Mouse (Mus musculus) G1E-ER4 (cell line): ENCODE results near the gene 1110051M20Rik. TPM values are rescaled to one million over a fixed set of nuclear protein-coding genes. Genes with fewer than 3 reads are reported as not detected.

ENCODE experiments used
- GATA1 ChIP-seq: IDR thresholded peaks from one replicate; pipeline ENCODE4 v1.8.0; 2012; ENCODE audit warnings: low read length, inconsistent platforms
- polyA plus RNA-seq: library from polyadenylated mRNA; stranded (reverse); fragments of >175 nt; gene quantifications from 2 replicates; pipeline ENCODE4 v1.2.3, GENCODE M21; 2012

1110051M20Rik gene
- polyA plus RNA-seq, 1 experiment, result 0.08 TPM

GRCm38 (mm10) chr2:91256256-91257125 lies 188.0 kb downstream of the 1110051M20Rik start:
- TF ChIP-seq GATA1, result no peak

- TF ChIP-seq GATA1, result no peak
Measured at GRCm38 (mm10) chr2:91255661-91256150, 188.8 kb downstream of the 1110051M20Rik start, which contains the start of gene Pacsin3. TSS of gene Pacsin3 (plus strand) at chr2:91255954.

GRCm38 (mm10) chr2:91254725-91255380 lies 189.7 kb downstream of the 1110051M20Rik start:
- TF ChIP-seq GATA1, result no peak

GRCm38 (mm10) chr2:91252512-91252911 lies 192.0 kb downstream of the 1110051M20Rik start:
- no peak for TF ChIP-seq GATA1

- TF ChIP-seq GATA1, result no peak
Measured at GRCm38 (mm10) chr2:91252001-91252400, 192.5 kb downstream of the 1110051M20Rik start.

GRCm38 (mm10) chr2:91248366-91248765 lies 196.1 kb downstream of the 1110051M20Rik start:
- TF ChIP-seq GATA1, result no peak

GRCm38 (mm10) chr2:91244557-91245228 lies 199.8 kb downstream of the 1110051M20Rik start:
- TF ChIP-seq GATA1, result no peak

- TF ChIP-seq GATA1, result no peak
Measured at GRCm38 (mm10) chr2:91243416-91243815, 201.1 kb downstream of the 1110051M20Rik start.

- no peak for TF ChIP-seq GATA1
Measured at GRCm38 (mm10) chr2:91242547-91242946, 202.0 kb downstream of the 1110051M20Rik start.

- TF ChIP-seq GATA1, result no peak
Measured at GRCm38 (mm10) chr2:91236601-91237510, 207.6 kb downstream of the 1110051M20Rik start, which contains the start of gene Ddb2. TSS of gene Ddb2 (minus strand) at chr2:91236982.

GRCm38 (mm10) chr2:91229735-91230134 lies 214.8 kb downstream of the 1110051M20Rik start:
- TF ChIP-seq GATA1, result no peak

Other genes starting within 250 kb of the 1110051M20Rik start
- gene Nr1h3, start 241.9 kb downstream of the 1110051M20Rik start, polyA plus RNA-seq, result 0.27 and 0.56 TPM in 2 replicates
- 2.7 and 6.7 TPM in 2 replicates for gene Acp2, start 241.8 kb downstream of the 1110051M20Rik start, polyA plus RNA-seq
- gene Ddb2, start 207.7 kb downstream of the 1110051M20Rik start, polyA plus RNA-seq, result 0.79 and 1.1 TPM in 2 replicates
- 0.45 and 0.52 TPM in 2 replicates for gene Pacsin3, start 188.8 kb downstream of the 1110051M20Rik start, polyA plus RNA-seq
- 54.8 and 58.0 TPM in 2 replicates for gene Arfgap2, start 179.7 kb downstream of the 1110051M20Rik start, polyA plus RNA-seq
- not detected in 2 replicates for gene Lrp4, start 12.8 kb upstream of the 1110051M20Rik start, polyA plus RNA-seq
- gene Ckap5, start 82.1 kb upstream of the 1110051M20Rik start, polyA plus RNA-seq, result 2.3 and 4.0 TPM in 2 replicates
- gene F2, start 191.7 kb upstream of the 1110051M20Rik start, polyA plus RNA-seq, result not detected in 2 replicates
- gene Zfp408, start 205.1 kb upstream of the 1110051M20Rik start, polyA plus RNA-seq, result 16.9 and 19.1 TPM in 2 replicates
- 30.0 and 36.6 TPM in 2 replicates for gene Arhgap1, start 205.2 kb upstream of the 1110051M20Rik start, polyA plus RNA-seq